Comparison of ENCODE assay signal across 8 mouse cellular contexts in genomic region chr2:180920810-180921400, GRCm38 (mm10). TPM values are rescaled to one million over a fixed set of nuclear protein-coding genes. Genes with fewer than 3 reads are reported as not detected.
A peak's percentile ranks its signal among the peaks of the same experiment; 100 is the strongest.
DNase-seq lines count a peak whose midpoint lies in the region; ATAC-seq and TF ChIP-seq lines count a peak whose summit lies in the region.

Gene Ythdf1 (minus strand): TSS chr2:180920949.

- H3K4me1 ChIP-seq in bone marrow macrophage, adult 2 months (ENCODE audit: control insufficient read depth, insufficient read depth, low read length), result peaks cover 15% of the 10 kb centered on the region
- H3K4me1 ChIP-seq in embryonic fibroblast, embryonic 13.5 days (ENCODE audit: control insufficient read depth, insufficient read depth, low read length), result no peaks in the 10 kb centered on the region; the same call in 1 of the 2 replicates
- peaks cover 6% of the 10 kb centered on the region; the same call in 1 of the 2 replicates for H3K4me1 ChIP-seq in kidney, embryonic 14.5 days (ENCODE audit: control insufficient read depth, insufficient read depth, low read length)
- peaks cover 17% of the 10 kb centered on the region for H3K4me1 ChIP-seq in limb, embryonic 15.5 days

- TF ChIP-seq CTCF in bone marrow macrophage, adult 2 months (IDR thresholded peaks at IDR 0.05; ENCODE audit: low read depth, low read length), result no peak
- no peak for TF ChIP-seq CTCF in embryonic fibroblast, embryonic 13.5 days (IDR thresholded peaks at IDR 0.05; ENCODE audit: borderline replicate concordance, insufficient read depth, low read length)

- H3K4me2 ChIP-seq in kidney, embryonic 14.5 days (replicated peaks; ENCODE audit: low read depth, low read length), result peak within 1 kb of the TSS; percentile 90
- H3K4me2 ChIP-seq in limb, embryonic 15.5 days, result peak within 1 kb of the TSS; percentile 71

- WGBS in kidney, embryonic 14.5 days, result under 1% methylated on average over 45 of the region's 56 CpGs
- WGBS in limb, embryonic 15.5 days, result 1% methylated on average over 55 of the region's 56 CpGs

- H3K4me3 ChIP-seq in bone marrow macrophage, adult 2 months (ENCODE audit: insufficient read depth, low read length), result peak within 1 kb of the TSS; percentile 91
- peak within 1 kb of the TSS; percentile 89 for H3K4me3 ChIP-seq in embryonic fibroblast, embryonic 13.5 days (ENCODE audit: insufficient read depth, low read length)
- H3K4me3 ChIP-seq in kidney, embryonic 14.5 days (ENCODE audit: low read length), result peak within 1 kb of the TSS; percentile 99
- H3K4me3 ChIP-seq in limb, embryonic 15.5 days, result peak within 1 kb of the TSS; percentile 100

- no peaks in the 10 kb centered on the region for H3K27me3 ChIP-seq in kidney, embryonic 14.5 days (ENCODE audit: control insufficient read depth, insufficient read depth, low read length)
- no peaks in the 10 kb centered on the region for H3K27me3 ChIP-seq in limb, embryonic 15.5 days

- peak within 1 kb of the TSS; percentile 21; the same call in 1 of the 2 replicates for H3K27ac ChIP-seq in bone marrow macrophage, adult 2 months (ENCODE audit: insufficient read depth, low read depth, low read length)
- H3K27ac ChIP-seq in embryonic fibroblast, embryonic 13.5 days (ENCODE audit: insufficient read depth, low read length), result 0 out of 2 replicates have a peak within 1 kb of the TSS, but pooled peaks have one; percentile 6
- H3K27ac ChIP-seq in kidney, embryonic 14.5 days (ENCODE audit: low read depth, low read length), result peak within 1 kb of the TSS; percentile 52
- peak within 1 kb of the TSS; percentile 76 for H3K27ac ChIP-seq in limb, embryonic 15.5 days

- peak; percentile 96 for ATAC-seq in kidney, embryonic 14.5 days (ENCODE audit: low FRiP score, low TSS enrichment)
- ATAC-seq in limb, embryonic 15.5 days (ENCODE audit: insufficient number of reproducible peaks, low FRiP score, low TSS enrichment, low read depth), result peak; percentile 95

- no peak for TF ChIP-seq POLR2A in bone marrow macrophage, adult 2 months (IDR thresholded peaks at IDR 0.05; ENCODE audit: borderline replicate concordance, low read depth, low read length)
- TF ChIP-seq POLR2A in embryonic fibroblast, embryonic 13.5 days (IDR thresholded peaks at IDR 0.05; ENCODE audit: low read depth, low read length), result peak; percentile 47

- H3K36me3 ChIP-seq in kidney, embryonic 14.5 days (ENCODE audit: control insufficient read depth, insufficient read depth, low read length), result peaks cover 28% of the 10 kb centered on the region
- H3K36me3 ChIP-seq in limb, embryonic 15.5 days, result peaks cover 21% of the 10 kb centered on the region

- no peaks in the 10 kb centered on the region for H3K9me3 ChIP-seq in kidney, embryonic 14.5 days (ENCODE audit: control insufficient read depth, low read length)
- H3K9me3 ChIP-seq in limb, embryonic 15.5 days, result no peaks in the 10 kb centered on the region

- H3K9ac ChIP-seq in kidney, embryonic 14.5 days (ENCODE audit: low read depth, low read length), result peak within 1 kb of the TSS; percentile 99
- H3K9ac ChIP-seq in limb, embryonic 15.5 days, result peak within 1 kb of the TSS; percentile 100

- DNase-seq in A20 (ENCODE audit: low read depth, low spot score), result peak; percentile 96
- DNase-seq in heart, adult 9 months (ENCODE audit: low spot score in 2 of 2), result peak; percentile 94 to 96
- peak; percentile 89 to 97 for DNase-seq in monocyte, adult 2 months (ENCODE audit: low read depth in 1 of 2, low spot score in 2 of 2)
- peak; percentile 97 to 98 for DNase-seq in spleen, postnatal 36 days (ENCODE audit: low spot score in 2 of 2)

RNA-seq across cellular contexts. Expression of gene Ythdf1, which starts in this region (rescaled TPM):
- polyA plus RNA-seq in bone marrow macrophage, adult 2 months (2012; ENCODE audit: insufficient read depth, insufficient read length, missing spikeins), result 32.4 and 34.0 TPM in 2 replicates
- polyA plus RNA-seq in embryonic fibroblast, embryonic 13.5 days (2011; ENCODE audit: insufficient read length, low read depth, missing spikeins), result 71.0 and 85.1 TPM in 2 replicates
- 48.7 and 75.4 TPM in 2 replicates for polyA plus RNA-seq in kidney, embryonic 14.5 days (2014; fragmentation: Nextera tagmentation; extraction: Ambion mirVana)
- polyA plus RNA-seq in limb, embryonic 15.5 days (2015; fragmentation: Nextera tagmentation; extraction: Ambion mirVana), result 45.0 and 53.4 TPM in 2 replicates

Comparison
In these comparisons a context has a peak if more than half of its experiments do, and no peak if none do; other contexts are left out.
1. Peak in every context shown above with its lines: DNase-seq, ATAC-seq, H3K4me3 ChIP-seq and H3K27ac ChIP-seq.
2. H3K27ac ChIP-seq: peak in every context shown above with its lines; median percentile 76 in limb, embryonic 15.5 days; 52 in kidney, embryonic 14.5 days; 21 in bone marrow macrophage, adult 2 months; 6 in embryonic fibroblast, embryonic 13.5 days.